Mouse (Mus musculus): ENCODE results near the gene Rbpj. TPM values are rescaled to one million over a fixed set of nuclear protein-coding genes. Genes with fewer than 3 reads are reported as not detected.

Rbpj gene
- 20.8 and 31.1 TPM in 2 replicates for polyA plus RNA-seq (2012; rRNA removed; ENCODE audit: low replicate concordance)

DNA sequence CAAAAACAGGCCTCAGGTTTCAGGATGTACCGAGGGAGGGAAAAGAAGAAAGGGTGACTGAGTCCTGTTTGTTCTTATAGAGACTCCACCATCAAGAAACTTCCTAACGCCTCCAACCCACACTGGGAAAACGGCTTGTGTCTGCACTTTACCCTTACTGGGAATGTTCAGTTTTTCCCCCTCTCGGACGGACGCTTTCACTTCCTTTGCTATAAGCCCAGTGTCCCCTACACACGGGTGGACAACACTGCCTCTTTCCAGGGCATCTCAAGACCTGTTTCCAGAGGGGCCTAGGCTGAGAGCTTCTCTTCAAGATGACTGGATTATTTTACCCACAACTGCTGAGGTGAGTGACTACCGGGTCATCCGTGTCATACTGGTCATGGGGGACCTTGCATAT, at the start of gene Rbpj:
Gene Rbpj, plus strand, starts transcription at position 270 of the 400 bp plus-strand sequence.

Other genes with a start within 250 kb of the Rbpj start
- 45.5 and 87.6 TPM in 2 replicates for gene Smim20, start 199.1 kb upstream of the Rbpj start, polyA plus RNA-seq (2012; rRNA removed; ENCODE audit: low replicate concordance)
- gene Cckar, start 241.6 kb downstream of the Rbpj start, polyA plus RNA-seq (2012; rRNA removed; ENCODE audit: low replicate concordance) = 0.04 TPM in 1 of 2 replicates, not detected in the other

Measured in mammary gland, adult 2 months (tissue).